Mouse (Mus musculus) c-Kit-positive CD71-positive TER-119-positive erythroid progenitor cells, embryonic 14.5 days (primary cell): ENCODE measurements at regions not wholly inside any gene's neighbourhood (a gene's known extent, or its start where the extent isn't known, plus 50 kb on each side); places are given as distances from the start of the nearest gene placed in this dataset.

Experiments
- DNase-seq: peaks from one replicate; pipeline ENCODE4 v3.0.0-alpha.2; 2013; ENCODE audit warnings: low spot score

GRCm38 (mm10) chr13:71653939-71654467 lies 309.5 kb downstream of the Irx1 start:
- DNase-seq: no peak

- no peak for DNase-seq
Observed at GRCm38 (mm10) chr13:71653212-71653938, 310.1 kb downstream of the Irx1 start.

GRCm38 (mm10) chr13:71649876-71650275 lies 313.6 kb downstream of the Irx1 start:
- no peak for DNase-seq

- no peak for DNase-seq
Observed at GRCm38 (mm10) chr13:71649031-71649430, 314.5 kb downstream of the Irx1 start.

GRCm38 (mm10) chr13:71631447-71631846 lies 332.1 kb downstream of the Irx1 start:
- DNase-seq: no peak

GRCm38 (mm10) chr13:71617198-71617597 lies 346.3 kb downstream of the Irx1 start:
- DNase-seq: no peak

GRCm38 (mm10) chr13:71612393-71613179 lies 350.9 kb downstream of the Irx1 start:
- no peak for DNase-seq

GRCm38 (mm10) chr13:71582486-71582885 lies 381.0 kb downstream of the Irx1 start:
- no peak for DNase-seq

DNA sequence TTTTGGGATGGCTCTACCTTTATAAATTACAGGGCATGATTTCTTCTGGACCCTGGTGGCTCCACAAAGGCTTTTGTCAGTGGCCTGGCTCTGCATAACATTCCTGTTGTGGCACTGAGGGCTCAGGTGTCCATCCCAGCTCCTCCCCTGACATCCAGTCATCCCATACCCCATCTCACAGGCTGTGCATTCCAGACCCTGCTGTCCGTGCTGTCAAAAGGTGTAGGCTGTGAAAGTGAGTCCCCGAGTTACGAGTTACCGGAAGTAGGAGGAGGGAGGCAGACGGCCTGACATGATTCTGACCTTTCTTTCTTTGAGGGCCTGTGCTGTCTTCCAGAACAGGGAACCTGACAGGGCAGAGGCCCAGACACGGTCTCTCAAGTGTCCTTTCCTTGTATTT lies 397.6 kb downstream of the Irx1 start:
- no peak for DNase-seq

DNA sequence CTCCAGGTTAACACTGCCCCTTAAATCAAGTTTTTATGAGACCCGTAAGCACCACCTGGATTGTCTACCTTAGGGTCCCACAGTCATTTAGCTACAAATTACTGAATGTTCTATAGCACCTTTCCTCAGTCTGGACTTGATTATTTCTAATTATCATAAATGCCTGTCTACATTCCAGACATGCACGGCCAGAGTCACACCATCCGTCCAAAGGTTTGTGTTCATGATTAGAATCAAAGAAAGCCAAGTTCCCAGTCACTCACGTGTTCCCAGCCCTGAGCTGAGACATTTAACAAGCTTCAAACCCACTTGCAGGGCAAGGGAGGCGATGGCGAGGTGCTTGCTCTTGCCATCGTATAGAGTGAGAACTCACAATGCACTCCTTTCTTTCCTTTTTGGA lies 398.1 kb downstream of the Irx1 start:
- DNase-seq: no peak

DNA sequence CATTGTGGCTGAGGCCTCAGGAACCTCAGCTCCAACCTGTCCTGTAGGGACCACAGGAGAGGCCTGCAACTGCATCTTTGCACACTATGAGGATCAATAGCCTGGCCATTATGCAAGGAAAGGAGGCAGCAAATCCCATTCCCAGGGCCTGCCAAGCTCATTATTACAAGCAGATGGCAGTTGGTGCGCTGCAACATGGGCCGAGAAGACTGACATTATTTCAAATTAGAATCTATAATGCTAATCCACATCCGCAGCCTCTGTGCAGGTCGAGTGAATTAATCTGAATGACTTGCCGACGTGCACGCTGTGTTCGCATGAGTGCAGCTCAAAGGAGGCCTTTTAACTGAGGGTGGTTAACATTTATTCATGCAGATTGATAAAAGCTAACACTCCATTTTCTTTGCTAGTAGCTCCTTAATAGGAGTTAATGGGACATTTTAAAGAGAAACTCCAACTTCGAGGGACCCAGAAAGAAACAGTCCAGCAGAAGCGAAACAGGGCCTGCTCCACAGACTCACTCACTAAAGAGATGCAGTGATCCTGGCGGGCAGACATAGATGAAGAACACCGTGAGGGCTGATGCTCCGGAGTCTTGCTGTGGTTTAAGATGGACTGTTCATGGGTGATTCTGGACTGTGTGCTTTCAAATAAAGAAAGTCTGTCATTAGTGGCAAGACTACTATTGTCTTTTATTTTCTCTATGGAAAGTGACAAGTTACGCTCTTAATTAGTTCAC lies 404.9 kb downstream of the Irx1 start:
- DNase-seq: no peak

DNA sequence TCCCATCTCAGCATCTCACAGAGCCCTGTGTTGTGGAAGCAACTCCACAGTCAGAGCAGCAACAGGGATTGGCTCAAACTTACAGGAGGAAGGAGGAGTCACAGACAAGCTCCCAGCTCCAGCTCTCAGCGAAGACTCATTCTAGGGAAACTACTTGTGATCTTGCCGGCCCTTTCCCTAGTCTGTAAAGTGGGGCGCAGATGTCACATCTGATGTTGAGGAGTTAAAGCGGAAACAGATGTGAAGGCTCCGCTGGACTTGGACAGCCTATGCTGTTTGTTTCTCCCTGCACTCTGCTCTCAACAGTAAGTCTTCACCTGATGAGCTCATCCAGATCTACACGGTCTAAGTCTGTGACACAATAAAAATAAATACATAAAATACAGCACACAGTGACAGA lies 408.1 kb downstream of the Irx1 start:
- DNase-seq: no peak

DNA sequence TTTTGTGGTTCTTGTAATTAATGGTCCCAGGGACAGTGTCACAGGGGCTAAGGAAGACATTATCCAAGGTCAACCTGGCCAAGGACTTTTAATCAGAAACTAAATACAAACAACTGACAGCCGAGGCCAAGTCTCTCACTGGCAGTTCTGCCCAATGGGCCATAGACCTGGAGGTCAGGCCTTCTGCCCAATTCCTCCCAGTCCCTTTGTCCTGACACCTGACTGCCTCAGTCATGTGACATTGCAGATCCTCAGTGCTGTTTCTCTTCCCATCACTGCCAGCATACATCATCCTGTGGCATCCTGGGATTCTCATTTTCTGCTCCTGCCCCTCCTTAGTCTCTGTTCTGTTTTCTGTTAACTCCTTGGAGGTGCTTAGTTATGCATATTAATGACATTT lies 413.4 kb downstream of the Irx1 start:
- no peak for DNase-seq

DNA sequence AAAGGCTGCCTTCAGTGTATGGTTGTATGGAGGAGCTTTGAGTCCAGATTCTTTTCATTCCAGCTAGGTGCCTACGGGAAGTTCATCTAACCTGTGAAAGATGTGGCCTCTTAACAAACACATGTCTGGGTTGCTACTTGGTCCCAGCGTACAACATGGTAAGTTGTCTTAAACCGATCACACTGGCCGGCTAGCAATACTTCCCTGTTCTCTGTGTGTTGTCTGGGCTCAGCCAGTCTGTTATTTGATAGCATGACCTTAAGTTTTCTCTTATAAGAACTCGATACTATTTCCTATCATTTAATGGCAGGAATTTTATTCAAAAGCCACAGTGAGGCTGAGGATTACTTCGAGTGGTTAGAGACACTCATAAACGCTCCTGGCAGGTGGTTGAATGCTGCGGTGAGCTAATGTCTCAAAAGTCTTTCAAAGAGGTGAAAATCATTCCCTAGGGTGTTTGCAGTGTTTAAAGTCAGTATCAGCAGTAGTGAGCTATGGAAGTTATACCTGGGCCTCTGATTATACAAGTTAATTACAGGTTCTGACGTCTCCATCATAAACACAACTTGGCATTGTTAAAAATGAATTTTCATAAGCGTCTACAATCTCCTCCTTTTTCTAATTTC lies 414.2 kb downstream of the Irx1 start:
- no peak for DNase-seq

DNA sequence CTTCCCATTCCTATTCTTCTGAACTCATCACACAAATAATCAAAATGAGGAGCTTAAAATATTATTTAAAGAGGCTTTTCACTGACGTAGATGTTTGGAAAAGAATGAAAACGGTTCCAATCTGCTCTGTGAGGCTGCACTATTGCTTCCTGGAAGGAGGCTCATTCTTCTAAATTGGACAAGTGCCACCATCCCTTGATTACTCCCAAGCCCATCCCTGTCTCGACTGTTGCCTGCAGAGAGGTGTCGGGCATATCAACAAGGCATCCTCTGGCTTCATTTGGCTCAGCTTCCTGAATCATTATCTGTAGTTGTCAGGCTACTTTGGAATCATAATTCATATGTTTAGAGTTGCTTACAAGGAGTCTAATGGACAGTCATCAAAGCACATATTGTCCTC lies 425.3 kb downstream of the Irx1 start:
- no peak for DNase-seq

- DNase-seq: no peak
Observed at GRCm38 (mm10) chr13:71532796-71533351, 430.6 kb downstream of the Irx1 start.

GRCm38 (mm10) chr13:71529397-71530122 lies 434.0 kb downstream of the Irx1 start:
- no peak for DNase-seq

DNA sequence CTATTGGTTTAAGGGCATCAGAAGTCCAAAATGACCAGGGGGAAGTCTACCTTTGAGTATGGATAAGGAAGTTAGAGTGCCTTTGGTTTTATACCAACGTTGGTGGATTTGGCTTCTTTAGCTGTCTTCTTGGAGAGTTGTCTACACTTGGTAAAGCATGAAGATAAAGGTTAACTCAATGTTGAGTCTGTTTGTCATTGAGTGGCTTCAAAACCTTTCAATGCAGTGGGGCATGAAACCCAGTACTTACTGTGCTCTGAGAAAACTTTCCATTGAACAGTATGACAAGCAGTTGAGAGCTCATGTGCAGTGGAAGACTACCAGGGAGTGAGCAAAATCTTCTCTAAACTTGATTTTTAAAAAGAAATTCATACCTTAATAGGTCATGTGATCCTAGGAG lies 445.7 kb downstream of the Irx1 start:
- DNase-seq: no peak

GRCm38 (mm10) chr13:71513204-71513603 lies 450.3 kb downstream of the Irx1 start:
- no peak for DNase-seq

GRCm38 (mm10) chr13:71507956-71508401 lies 455.5 kb downstream of the Irx1 start:
- DNase-seq: no peak

DNA sequence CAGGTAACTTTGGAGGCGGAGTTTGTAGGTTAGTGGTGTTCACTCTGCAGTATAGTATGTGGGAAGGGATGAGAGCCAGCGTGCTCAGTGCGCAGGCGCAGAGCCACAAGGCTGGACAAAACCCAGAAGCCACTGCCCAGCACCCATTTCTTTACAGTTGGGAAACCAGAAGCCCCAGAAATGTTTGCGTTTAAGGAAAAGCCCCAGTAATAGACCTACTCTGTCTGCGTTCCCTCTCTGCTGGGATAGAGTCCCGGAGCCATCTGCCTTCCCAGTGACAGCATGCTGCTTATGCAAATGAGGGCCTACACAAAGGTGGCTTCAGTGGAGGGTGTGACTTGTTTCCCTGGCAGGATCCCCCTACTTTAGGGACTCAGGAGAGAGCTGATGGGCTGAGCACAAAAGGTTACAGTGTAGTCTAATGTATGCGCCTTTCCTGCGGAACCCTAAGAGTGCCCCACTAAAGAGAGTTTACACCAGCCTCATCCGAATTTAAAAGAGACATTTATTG lies 456.0 kb downstream of the Irx1 start:
- no peak for DNase-seq
